9 mouse cellular contexts compared by ENCODE assay signal in the genomic region with DNA sequence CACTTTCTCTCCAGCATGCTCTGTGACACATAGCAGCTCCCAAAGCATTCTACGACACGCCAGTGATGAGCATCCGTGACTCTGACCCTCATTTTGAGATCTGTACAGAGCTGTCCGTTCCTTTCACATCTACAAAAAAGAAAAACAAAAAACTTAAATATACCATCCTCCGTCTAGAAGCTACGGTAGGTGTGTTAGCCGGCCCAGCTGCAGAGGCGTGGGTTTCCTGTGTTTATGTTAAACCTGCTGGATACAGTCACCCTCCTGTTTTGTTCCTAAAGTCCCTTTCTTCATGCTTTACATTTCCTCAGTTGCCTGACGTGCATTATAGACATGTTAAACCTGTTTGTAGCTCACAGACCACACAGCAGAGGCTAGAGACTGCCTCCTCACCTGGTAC.
A peak's percentile ranks its signal among the peaks of the same experiment; 100 is the strongest.
DNase-seq lines count a peak whose midpoint lies in the region; ATAC-seq and TF ChIP-seq lines count a peak whose summit lies in the region.
"Had no signal": no experiment of that assay in that cellular context is flagged by ENCODE, and none has a peak within 500 bp of the region (broad histone marks: within the 10 kb centered on the region; RNA-seq: fewer than 3 reads in every experiment).

No protein-coding gene starts in this region.

- H3K9ac ChIP-seq in heart, postnatal 0 days (replicated peaks; ENCODE audit: low read depth, low read length): no peak overlapping the region
- H3K9ac ChIP-seq in neural tube, embryonic 13.5 days: 0 out of 2 replicates have a peak overlapping the region, but pooled peaks have one; percentile 17
- no peak overlapping the region for H3K9ac ChIP-seq in forebrain, embryonic 15.5 days (replicated peaks)
- 0 out of 2 replicates have a peak overlapping the region, but pooled peaks have one; percentile 4 for H3K9ac ChIP-seq in stomach, embryonic 16.5 days (ENCODE audit: low read length)
- H3K9ac ChIP-seq: liver, postnatal 0 days had no signal

- intact Hi-C loops in heart, postnatal 10 days (cut with DNase I): loop anchor here (5.0 kb wide), 1 partner anchor 51 kb away; no protein-coding TSS in a partner anchor

- H3K9me3 ChIP-seq in heart, postnatal 0 days (replicated peaks; ENCODE audit: control insufficient read depth, low read length): no peaks in the 10 kb centered on the region
- H3K9me3 ChIP-seq in neural tube, embryonic 13.5 days: no peaks in the 10 kb centered on the region
- H3K9me3 ChIP-seq in forebrain, embryonic 15.5 days: no peaks in the 10 kb centered on the region
- no peaks in the 10 kb centered on the region for H3K9me3 ChIP-seq in stomach, embryonic 16.5 days (replicated peaks; ENCODE audit: control insufficient read depth, low read length)
- H3K9me3 ChIP-seq: G1E had no signal

- H3K27ac ChIP-seq in heart, postnatal 0 days (ENCODE audit: low read depth): peak overlapping the region; percentile 82
- peak overlapping the region; percentile 46 for H3K27ac ChIP-seq in neural tube, embryonic 13.5 days (replicated peaks)
- H3K27ac ChIP-seq in forebrain, embryonic 15.5 days (replicated peaks): peak overlapping the region; percentile 50
- peak overlapping the region; percentile 72 for H3K27ac ChIP-seq in stomach, embryonic 16.5 days (ENCODE audit: low read length)

- WGBS in heart, postnatal 0 days: 69% methylated on average over 9 of the region's 9 CpGs
- 83% methylated on average over 9 of the region's 9 CpGs for WGBS in neural tube, embryonic 13.5 days
- 79% methylated on average over 9 of the region's 9 CpGs for WGBS in forebrain, embryonic 15.5 days
- 53% methylated on average over 9 of the region's 9 CpGs for WGBS in stomach, embryonic 16.5 days

- H3K36me3 ChIP-seq in heart, postnatal 0 days (replicated peaks; ENCODE audit: control insufficient read depth, insufficient read depth, low read length): no peaks in the 10 kb centered on the region
- no peaks in the 10 kb centered on the region for H3K36me3 ChIP-seq in neural tube, embryonic 13.5 days
- no peaks in the 10 kb centered on the region for H3K36me3 ChIP-seq in forebrain, embryonic 15.5 days
- H3K36me3 ChIP-seq in stomach, embryonic 16.5 days (ENCODE audit: control insufficient read depth, insufficient read depth, low read length): no peaks in the 10 kb centered on the region
- H3K36me3 ChIP-seq: G1E had no signal

- H3K4me2 ChIP-seq in heart, postnatal 0 days (ENCODE audit: low read depth, low read length): peak overlapping the region; percentile 20; the same call in 1 of the 2 replicates
- H3K4me2 ChIP-seq in neural tube, embryonic 13.5 days: no peak overlapping the region
- H3K4me2 ChIP-seq in forebrain, embryonic 15.5 days (replicated peaks): no peak overlapping the region
- 0 out of 2 replicates have a peak overlapping the region, but pooled peaks have one; percentile 11 for H3K4me2 ChIP-seq in stomach, embryonic 16.5 days (ENCODE audit: low read depth, low read length)

- H3K4me1 ChIP-seq in heart, postnatal 0 days (ENCODE audit: control insufficient read depth, insufficient read depth): peaks cover 43% of the 10 kb centered on the region
- peaks cover 70% of the 10 kb centered on the region for H3K4me1 ChIP-seq in neural tube, embryonic 13.5 days (replicated peaks)
- peaks cover 56% of the 10 kb centered on the region for H3K4me1 ChIP-seq in forebrain, embryonic 15.5 days
- peaks cover 26% of the 10 kb centered on the region for H3K4me1 ChIP-seq in stomach, embryonic 16.5 days (ENCODE audit: control insufficient read depth, insufficient read depth, low read length)

- ATAC-seq in heart, postnatal 0 days (ENCODE audit: insufficient read depth, low read depth): no peak
- no peak for ATAC-seq in neural tube, embryonic 13.5 days (ENCODE audit: low read depth)
- 0 out of 2 replicates have a peak, but pooled peaks have one; percentile 4 for ATAC-seq in forebrain, embryonic 15.5 days (replicated peaks)
- ATAC-seq in stomach, embryonic 16.5 days (ENCODE audit: insufficient read depth, low FRiP score): peak; percentile 44; the same call in 1 of the 2 replicates
- no peak for ATAC-seq in megakaryocyte-erythroid progenitor cell, adult 5-6 weeks (replicated peaks; ENCODE audit: low FRiP score, low TSS enrichment, poor library complexity, severe bottlenecking)

- no peaks in the 10 kb centered on the region for H3K27me3 ChIP-seq in heart, postnatal 0 days (ENCODE audit: control insufficient read depth, insufficient read depth, low read length)
- H3K27me3 ChIP-seq in neural tube, embryonic 13.5 days: no peaks in the 10 kb centered on the region
- no peaks in the 10 kb centered on the region for H3K27me3 ChIP-seq in forebrain, embryonic 15.5 days
- H3K27me3 ChIP-seq in stomach, embryonic 16.5 days (ENCODE audit: control insufficient read depth, insufficient read depth, low read length): no peaks in the 10 kb centered on the region

- H3K4me3 ChIP-seq in heart, postnatal 0 days (ENCODE audit: low read depth, low read length): no peak overlapping the region
- no peak overlapping the region for H3K4me3 ChIP-seq in neural tube, embryonic 13.5 days
- H3K4me3 ChIP-seq in forebrain, embryonic 15.5 days: no peak overlapping the region
- no peak overlapping the region for H3K4me3 ChIP-seq in stomach, embryonic 16.5 days (replicated peaks; ENCODE audit: low read length)

- no peak for TF ChIP-seq CTCF in heart, postnatal 0 days (IDR thresholded peaks at IDR 0.05; ENCODE audit: low read depth)

- TF ChIP-seq EP300 in heart, postnatal 0 days (IDR thresholded peaks at IDR 0.05; ENCODE audit: low read depth): no peak

- DNase-seq in heart, postnatal 0 days (ENCODE audit: low spot score): no peak
- DNase-seq in heart, postnatal 10 days: no peak
- DNase-seq in neural tube, embryonic 10.5 days (ENCODE audit: extremely low spot score, low spot score): no peak

Comparison
In these comparisons a context has a peak if more than half of its experiments do, and no peak if none do; other contexts are left out.
1. ATAC-seq: peak in forebrain, embryonic 15.5 days (single experiment) and stomach, embryonic 16.5 days (single experiment); none in heart, postnatal 0 days (single experiment), neural tube, embryonic 13.5 days (single experiment) and megakaryocyte-erythroid progenitor cell, adult 5-6 weeks (single experiment).
2. H3K4me2 ChIP-seq: peak in heart, postnatal 0 days (single experiment) and stomach, embryonic 16.5 days (single experiment); none in neural tube, embryonic 13.5 days (single experiment) and forebrain, embryonic 15.5 days (single experiment).
3. H3K9ac ChIP-seq: peak in neural tube, embryonic 13.5 days (single experiment) and stomach, embryonic 16.5 days (single experiment); none in heart, postnatal 0 days (single experiment) and forebrain, embryonic 15.5 days (single experiment).
4. Peak in every context shown above with its lines, with median percentiles within 50 percentile points of each other: H3K27ac ChIP-seq.